Mouse (Mus musculus): Measurements from ENCODE around the gene Bbs9. TPM values are rescaled to one million over a fixed set of nuclear protein-coding genes. Genes with fewer than 3 reads are reported as not detected.

Gene Bbs9
- total RNA-seq, 2 experiments from 2014 or later = 13.1 to 14.0 TPM

DNA sequence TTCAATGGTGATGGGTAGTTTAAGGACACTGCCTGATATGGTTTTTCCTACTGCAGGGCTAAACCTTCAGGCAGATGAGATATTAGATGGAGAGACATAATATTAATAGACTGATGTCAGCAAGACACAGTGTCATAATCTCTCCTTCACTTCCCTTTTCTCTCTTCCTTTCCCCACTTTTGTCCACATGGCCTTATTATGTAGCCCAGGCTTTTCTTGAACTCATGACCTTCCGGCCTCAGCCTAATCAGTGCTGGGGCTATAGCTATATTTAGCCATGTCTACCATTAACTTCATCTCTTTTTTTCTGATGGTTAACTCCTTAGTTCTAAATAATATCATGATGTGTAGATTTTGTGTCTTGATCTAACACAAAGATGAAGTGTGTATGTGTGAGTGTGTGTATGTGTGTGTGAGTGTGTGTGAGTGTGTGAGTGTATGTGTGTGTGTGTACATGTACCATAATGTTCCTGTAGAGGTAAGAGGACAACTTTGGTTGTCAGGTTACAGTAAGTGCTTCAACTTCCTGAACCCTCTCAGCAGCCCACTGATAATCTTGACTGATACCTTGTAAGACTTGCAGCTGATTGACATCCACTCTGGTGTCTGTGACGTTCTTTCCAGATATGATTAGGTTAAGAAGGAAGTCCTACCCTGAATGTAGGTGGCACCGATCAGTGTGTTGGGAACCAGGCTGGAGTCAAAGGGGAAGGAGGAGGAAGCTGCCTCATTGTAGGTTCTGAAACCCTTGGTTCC, 55.4 kb downstream of the Bbs9 start:
- DNase-seq = no peak
- intact Hi-C loops (cut with DNase I) = no loop called here

DNA sequence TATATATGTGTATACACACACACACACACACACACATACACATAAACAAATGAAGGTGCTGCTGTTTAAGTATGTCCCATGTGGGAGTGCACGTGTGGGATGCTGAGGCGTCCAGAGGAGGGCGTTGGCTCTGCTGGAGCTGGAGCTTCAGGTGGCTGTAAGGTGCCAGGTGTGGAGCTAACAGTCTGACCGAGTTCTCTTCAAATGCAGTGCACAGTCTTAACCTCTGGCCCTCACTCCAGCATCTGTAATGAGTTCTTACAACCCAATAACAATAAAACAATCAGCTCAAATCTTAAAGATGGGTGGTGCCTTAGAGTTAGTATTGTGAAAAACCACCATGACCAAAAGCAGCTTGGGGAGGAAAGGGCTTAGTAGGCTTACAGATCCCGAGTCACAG, 56.6 kb downstream of the Bbs9 start:
- DNase-seq = no peak
- intact Hi-C loops (cut with DNase I) = no loop called here

DNA sequence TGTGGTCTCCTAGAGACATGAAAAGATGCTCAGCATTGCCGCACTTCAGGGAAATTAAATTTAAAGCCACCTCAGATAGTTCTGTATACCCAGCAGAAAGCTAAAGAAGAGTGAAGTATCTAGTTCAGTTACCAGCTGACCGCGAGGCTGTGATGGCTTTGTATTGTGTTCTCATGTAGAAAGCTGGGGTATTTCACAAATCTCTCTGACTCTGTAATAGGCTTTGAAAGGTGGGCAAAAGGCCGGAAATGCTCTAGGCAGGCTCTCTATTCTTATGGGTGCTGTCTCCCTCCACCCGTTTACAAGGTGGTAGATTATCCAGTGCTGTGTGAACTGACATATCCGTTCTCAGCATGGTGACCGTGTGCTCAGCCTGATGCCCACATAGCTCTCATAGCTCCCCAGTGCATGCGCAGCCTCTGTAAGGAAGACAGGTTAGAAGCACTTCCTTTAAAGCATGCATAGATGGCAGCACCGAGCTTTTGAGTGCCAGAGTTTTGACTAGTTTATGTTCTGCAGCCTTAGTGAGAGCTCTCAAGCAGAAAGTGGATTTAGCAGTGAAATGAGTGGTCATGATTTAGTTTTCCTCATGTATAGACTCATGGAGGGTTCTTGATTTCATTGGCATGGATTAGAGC, 57.4 kb downstream of the Bbs9 start:
- DNase-seq = peak; percentile 9 to 42
- intact Hi-C loops (cut with DNase I) = no loop called here

DNA sequence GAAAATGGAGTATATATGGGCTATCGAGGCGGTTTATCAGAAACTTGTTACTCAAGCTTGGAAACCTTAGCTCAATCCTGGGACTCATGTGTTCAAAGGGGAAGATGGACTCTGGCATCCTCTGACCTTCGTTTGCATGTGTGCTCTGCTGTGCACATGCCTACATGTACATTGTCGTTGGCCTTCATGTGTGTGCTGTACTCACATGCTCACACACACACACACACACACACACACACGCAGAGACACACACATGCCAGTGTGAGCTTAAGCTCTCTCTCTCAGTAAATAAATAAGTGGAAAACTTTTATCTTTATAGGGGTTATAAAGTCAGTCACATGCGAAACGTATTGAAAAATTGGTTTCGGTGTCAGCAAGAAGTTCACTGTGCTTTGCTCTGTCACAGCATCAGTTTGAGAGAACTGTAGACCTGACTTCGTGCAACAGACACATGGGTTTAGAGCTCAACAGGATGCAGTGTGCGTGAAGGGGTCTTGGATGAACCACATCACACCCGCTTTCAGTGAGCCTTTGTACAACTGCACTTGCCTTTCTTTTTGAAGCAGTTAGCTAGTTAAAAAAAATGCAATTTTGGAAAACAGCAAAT, 62.4 kb downstream of the Bbs9 start:
- no peak for DNase-seq
- intact Hi-C loops (cut with DNase I) = no loop called here

DNA sequence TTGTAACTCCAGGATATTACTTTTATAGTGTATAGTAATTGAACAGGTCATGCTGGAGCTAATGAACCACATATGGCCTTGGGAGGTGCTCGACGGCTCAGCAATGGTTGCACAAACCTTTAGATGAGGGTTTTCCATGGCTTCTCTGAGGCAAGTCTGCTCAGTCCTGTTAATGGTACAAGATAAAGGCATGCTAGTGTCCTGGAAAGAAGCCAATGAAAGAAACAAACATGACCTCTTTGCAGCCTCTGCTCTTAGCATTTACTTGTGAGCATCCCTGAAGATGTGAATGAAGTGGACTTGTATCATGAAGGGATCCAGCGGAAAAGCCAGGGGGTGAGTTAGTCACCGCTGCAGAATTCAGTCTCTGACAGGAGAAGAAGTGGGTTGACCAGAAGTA, 64.0 kb downstream of the Bbs9 start:
- intact Hi-C loops (cut with DNase I) = no loop called here
- DNase-seq = no peak

DNA sequence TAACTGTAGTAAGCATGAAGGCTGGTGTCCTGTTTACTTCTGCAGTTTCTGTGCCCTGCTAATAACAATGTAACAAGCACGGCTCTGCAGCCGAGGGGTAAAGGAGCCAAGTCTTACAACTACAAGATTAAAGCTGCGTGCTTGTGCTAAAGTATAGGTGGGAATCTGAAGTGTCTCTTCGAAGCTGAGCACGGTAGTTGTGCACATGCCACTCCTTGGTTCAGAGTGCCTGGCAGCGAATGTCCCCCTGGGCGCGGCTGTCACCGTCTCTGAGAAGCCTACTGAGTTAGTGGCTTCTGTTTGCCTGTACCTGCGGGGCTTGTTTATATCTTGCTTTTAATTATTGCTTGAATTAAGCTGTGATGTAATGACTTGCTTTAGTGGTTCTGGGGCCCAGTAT, 65.6 kb downstream of the Bbs9 start:
- intact Hi-C loops (cut with DNase I) = no loop called here
- no peak for DNase-seq

DNA sequence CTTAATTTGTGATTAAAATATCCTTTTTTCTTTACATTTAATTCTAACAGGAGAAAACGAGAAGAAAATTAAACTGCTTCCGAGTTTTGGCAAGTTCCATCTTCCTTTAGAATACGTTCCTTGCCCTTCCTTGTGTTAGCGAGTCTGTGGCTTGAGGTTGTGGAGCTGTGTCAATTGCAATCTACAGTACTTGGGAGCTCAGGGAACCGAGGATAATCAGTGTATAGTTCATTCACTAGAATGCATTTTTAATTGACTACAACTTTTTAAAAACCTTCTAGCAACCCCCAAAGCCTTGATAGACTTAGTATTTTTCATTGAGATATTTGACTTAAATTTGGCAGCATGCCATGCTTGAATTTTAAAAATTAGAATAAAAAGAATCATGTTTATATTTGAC, 68.0 kb downstream of the Bbs9 start:
- intact Hi-C loops (cut with DNase I) = no loop called here

DNA sequence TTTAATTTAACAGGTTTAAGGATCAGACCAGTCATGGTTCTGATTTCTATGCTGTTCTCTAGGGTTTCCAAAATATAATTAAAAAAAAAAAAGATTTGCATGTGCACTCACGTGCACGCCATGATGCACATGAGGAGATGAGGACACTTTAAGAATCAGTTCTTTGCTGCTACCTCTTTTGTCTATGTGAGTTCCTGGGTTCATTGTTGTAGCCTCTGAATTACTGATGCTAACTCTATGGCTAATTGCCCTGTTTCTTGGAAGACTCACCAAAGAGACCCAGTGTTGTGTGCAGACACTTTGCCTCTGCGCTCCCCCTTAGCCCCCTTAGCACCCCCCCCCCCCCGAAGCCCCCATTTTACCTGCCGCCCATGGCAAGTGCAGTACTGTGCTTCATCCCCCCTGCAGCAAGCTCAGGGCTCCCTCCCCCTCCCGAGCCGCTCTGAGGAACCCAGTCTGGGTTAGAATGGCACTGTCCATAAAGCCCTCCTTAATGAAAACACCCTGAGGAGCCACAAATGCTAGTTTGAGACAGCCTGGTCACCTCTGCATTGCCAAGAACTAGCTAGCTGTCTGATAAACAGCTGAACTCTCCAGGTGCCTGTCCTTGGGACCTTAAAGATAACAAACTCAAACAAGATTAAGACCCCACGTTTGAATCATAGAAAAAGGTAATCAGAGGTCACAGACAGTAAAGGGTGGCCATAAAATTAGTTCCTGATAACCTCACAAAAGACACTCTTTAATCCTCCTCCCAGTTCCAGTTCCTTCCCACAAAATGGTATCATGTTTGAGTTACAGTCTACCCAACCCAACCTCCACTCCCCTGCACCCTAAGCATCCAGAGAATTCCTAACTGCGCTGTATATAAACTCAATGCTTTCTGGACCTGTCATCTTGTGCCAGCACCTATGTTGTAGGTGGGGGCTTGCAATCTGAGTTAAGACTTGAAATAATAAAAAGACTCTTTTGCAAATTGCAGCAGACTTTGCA, 69.1 kb downstream of the Bbs9 start:
- intact Hi-C loops (cut with DNase I) = no loop called here
- DNase-seq = no peak

More for the DNA sequence above, 68.0 kb downstream of the Bbs9 start:
- no peak for DNase-seq

DNA sequence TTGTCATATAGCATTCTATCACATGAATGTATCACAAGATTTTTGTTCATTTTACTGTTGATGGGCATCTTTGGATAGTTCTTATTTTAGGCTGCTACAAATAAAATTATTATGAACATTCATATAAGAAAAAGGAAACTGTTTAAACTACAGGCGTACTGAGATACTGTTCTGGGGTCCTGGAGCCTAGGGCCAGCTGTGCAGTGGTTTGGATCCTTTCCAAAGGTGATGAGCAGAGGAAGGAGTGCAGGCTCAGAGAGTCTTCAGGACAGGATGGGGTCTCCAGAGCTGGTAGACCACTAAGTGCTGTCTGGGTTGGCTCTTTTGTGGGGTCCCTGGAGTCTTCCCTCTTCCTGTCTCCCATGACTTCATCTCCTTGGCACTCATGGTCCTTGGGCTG, 75.8 kb downstream of the Bbs9 start:
- DNase-seq = no peak
- intact Hi-C loops (cut with DNase I) = loop anchor here (10.0 kb wide), 1 partner anchor 154 kb away; no protein-coding TSS in a partner anchor

DNA sequence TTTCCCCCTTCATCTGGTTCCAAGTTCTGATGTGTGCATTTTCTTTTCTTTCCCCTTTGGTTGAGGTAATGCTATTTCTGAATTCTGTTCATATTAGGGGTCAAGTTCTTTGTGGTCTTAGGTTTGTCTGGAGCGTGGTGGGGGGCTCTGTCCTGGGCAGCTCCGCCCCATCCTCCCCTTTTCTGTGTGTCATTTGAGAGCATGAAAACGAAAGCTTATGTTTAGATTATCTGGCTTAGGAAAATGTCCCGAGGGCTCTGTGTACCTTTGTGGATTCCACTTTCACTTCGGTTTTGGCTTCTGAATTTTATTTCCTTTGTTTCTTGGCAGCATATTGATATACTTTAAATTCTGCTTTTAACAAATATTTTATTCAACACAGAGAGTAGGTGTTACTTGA, 80.6 kb downstream of the Bbs9 start:
- DNase-seq = no peak

DNA sequence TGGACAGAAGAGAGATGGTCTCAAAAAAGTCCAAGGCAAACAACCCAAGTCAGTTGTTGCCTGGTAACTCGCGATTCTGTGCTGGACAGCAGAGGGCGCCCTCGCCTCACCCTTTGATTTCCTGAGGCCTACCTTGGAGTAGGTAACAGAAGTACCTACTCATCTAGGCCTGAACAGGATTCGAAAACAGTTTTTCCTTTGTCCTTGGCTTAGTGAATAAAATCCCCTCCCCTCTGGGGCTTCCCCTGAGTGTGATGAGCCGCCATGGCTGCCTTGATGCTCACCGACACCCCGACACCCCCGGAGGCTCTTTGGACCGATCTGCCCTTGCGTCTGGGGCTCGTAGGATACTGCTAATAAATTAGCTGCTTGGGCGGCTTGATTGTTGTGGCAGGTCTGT, 82.0 kb downstream of the Bbs9 start:
- intact Hi-C loops (cut with DNase I) = loop anchor here (5.0 to 10.0 kb wide), 2 partner anchors 147 to 690 kb away; no protein-coding TSS in a partner anchor
- peak; percentile 52 to 75 for DNase-seq

More for the DNA sequence above, 80.6 kb downstream of the Bbs9 start:
- intact Hi-C loops (cut with DNase I) = loop anchor here (5.0 to 10.0 kb wide), 2 partner anchors 149 to 691 kb away; no protein-coding TSS in a partner anchor

DNA sequence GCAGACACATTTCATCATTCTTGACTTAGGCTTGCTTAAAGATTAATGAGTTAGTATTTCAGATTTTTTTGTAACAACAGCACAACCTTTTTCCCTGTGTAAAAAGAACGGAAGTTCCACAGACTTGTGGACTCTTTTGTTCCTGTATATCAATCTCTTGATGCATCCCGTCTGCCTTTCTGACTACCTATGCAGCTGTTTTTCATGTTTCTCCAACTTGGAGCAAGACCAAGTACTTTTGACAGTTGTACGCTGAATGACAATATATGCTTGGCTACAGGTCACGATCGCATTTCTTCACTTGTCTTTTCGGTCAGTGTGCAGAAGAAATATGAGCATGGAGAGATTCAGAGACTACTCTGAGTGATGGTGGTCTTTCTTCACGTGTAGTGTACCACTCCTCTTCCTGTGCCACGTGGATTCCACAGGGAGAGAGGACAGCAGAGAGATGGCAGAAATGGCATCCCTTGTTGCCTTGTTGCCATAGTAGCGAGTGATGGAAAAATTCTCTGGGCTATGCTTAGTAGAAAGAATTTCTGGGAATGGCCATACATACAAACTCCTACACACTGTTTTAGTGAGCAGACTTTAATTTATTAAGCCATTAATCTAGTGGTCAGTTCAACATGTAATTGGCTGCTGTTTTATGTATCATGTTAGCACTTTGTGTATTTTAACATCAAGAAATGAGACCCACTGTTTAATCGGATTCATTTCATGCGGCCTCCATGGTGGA, 88.3 kb downstream of the Bbs9 start:
- intact Hi-C loops (cut with DNase I) = no loop called here

DNA sequence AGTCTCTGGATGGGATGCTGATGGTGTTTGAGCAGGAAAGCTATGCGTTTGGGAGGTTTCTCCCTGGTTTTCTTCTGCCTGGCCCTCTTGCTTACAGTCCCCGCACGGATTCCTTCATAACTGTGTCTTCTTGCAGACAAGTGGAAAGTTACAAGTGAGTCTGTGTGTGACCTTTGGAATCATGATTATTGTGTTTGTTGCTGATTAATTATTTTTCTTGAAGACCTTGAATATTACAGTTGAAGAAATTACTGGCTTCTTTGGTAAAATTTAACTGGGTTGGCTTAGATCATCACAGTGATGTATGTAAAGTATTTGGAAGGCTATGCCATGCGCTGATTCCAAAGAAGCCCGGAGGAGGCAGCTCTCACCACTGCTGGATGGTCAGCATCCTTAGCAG, 92.2 kb downstream of the Bbs9 start:
- no peak for DNase-seq
- intact Hi-C loops (cut with DNase I) = no loop called here

More for the DNA sequence above, 88.3 kb downstream of the Bbs9 start:
- no peak for DNase-seq

DNA sequence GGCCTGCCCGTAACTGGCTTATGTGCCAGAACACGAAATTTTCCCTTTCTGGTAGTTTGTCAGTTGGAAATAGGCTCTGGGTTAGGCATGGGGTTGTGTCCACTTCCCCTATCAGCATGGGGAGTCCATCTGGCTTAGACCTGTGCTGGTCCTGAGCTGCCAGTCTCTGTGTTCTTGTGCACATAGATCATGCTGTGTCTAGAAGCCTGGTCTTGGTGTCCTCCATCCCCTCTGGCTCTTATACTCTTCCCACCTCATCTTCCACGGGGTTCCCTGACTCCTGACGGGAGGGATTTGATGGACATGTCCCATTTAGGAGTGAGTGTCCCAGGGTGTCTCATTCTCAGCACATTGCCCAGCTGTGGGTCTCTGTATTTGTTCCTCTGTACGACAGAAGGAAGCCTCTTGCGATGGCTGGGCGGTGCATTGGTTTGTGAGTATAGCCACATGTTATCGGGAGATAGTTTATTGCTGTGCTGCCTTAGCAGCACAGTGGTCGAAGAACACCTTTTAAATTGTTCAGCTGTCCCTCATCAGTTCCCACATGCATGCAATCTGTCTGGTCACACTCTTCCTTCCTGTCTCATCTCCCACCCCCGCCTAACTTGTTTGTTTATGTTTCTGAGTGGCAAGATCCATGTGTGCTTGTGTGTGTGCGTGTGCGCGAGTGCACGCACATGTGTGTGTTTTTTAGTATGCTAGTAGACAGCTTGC, 101.1 kb downstream of the Bbs9 start:
- DNase-seq = no peak
- intact Hi-C loops (cut with DNase I) = no loop called here

DNA sequence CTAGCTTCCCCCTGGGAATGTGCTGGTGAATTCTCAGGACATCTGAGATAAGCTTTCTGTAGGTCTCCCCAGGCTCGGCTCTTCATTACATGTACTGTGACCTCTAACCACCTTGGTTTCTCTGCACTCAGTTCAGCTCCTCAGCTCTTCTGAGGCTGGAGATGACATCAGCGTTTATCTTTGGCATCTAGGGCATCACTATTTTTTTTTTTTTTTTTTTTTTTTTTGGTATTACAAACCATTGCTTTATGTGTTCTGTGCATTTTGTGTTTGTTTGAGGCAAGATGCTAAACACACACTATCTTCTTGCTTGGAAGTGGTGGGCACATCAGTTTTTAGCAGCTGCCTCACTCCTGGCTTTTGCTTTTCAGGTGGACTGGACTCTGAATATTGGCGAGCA, 102.8 kb downstream of the Bbs9 start:
- DNase-seq = no peak
- intact Hi-C loops (cut with DNase I) = no loop called here

DNA sequence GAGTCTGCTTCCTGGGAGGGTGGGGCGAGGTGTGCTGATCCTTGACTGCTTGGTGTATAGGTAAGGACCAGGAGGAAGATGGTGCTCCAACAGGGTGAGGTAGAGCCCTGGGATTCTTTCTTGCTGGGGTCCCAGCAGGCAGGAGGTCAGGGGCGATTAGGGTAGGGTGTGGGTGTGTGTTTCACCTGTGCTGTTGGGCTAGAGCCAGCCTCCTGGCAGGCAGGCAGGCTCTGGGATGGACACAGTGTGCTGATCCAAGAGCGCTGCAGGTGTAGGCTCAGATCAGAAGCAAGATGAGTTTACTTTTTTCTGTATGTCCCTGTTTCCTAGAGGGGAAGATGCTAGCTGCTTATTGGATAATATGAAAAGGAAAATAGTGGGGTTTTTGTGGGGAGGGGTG, 108.7 kb downstream of the Bbs9 start:
- intact Hi-C loops (cut with DNase I) = no loop called here
- no peak for DNase-seq

DNA sequence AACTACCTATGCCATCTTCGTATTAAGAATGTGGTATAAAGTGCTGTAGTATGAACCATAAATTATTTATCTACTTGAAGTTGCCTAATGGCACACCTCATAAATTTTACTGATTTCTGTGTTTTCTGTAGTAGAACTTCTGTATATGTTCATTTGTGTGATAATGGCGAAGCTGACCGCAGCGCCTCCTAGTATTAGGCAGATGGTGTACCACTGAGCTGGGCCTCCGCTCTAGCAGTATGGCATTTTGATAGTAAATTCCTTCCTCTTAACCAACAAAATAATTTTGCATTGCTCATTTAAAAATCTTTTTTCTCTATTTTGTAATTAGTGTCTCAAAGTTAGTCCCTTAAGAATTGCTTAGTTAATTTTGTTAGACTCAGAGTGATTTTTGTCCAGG, 117.5 kb downstream of the Bbs9 start:
- DNase-seq = no peak
- intact Hi-C loops (cut with DNase I) = no loop called here

DNA sequence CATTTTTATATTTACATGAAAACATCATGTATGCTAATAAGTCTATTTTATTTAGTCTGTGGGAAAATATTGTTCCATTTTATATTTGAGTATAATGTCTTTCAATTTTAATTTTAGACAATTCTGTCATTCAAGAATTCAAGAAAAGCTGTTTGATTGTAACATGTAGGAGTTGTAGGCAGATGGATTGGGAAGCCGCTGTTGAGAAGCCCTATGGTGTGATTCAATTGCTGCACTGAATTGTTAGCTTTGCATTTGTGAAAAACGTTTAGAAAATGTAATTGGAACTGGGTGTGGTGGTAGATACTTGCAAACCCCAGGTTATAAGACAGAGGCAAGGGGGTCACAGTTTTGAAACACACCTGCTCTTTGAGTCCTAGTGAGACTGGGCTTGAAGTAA, 121.1 kb downstream of the Bbs9 start:
- DNase-seq = no peak
- intact Hi-C loops (cut with DNase I) = no loop called here

DNA sequence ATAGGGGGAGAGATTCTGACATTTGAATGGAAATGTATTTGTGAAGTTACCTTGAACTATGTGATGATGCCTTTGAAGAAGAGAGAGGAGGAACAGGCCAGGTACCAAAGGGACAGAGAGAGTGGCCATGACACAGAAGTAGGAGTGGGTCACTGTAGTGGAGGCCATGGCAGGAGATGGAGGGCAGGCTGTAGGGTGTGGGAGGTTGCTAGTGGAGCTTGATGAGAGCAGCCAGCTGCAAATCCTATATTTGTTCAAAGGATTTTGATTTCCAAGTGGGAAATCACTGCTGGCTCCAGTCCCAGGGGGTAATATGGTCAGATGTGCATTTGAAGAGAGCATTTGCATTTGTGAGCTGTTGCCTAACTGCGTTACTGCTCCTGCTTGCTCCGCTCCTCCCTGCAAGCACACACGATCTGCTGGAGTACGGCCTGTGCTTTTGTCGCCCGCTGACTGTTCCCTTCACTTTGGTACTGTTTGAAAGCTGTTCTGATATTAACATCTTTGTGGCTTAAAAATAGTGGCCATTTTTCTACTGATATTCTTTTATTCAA, 137.8 kb downstream of the Bbs9 start:
- intact Hi-C loops (cut with DNase I) = no loop called here
- no peak for DNase-seq
